Mouse (Mus musculus) B cell, adult (primary cell): ENCODE results near the gene Ifnl3. TPM values are rescaled to one million over a fixed set of nuclear protein-coding genes. Genes with fewer than 3 reads are reported as not detected.

Source experiments
- total RNA-seq: library from RNA; stranded (reverse); gene quantifications from 4 replicates; pipeline ENCODE4 v1.2.4, GENCODE M21; 2023; ENCODE audit not compliant: inconsistent age

The Ifnl3 gene
- not detected in 4 replicates for total RNA-seq

DNA sequence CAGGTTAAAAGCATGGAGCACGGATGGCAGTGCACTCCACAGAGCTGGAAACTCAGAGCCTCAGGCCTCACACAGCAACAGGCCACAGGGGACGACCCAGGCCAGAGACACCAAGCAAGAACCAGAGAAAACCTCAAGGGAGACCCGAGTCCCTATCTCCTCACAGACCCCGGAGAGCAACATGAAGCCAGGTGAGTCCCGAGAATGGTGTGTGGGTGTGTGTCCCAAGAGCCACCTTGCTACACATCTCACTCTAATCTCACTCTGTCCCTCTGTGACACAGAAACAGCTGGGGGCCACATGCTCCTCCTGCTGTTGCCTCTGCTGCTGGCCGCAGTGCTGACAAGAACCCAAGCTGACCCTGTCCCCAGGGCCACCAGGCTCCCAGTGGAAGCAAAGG, at the start of gene Ifnl3:
Gene Ifnl3, plus strand, starts transcription at position 301 of the 400 bp plus-strand sequence.

DNA sequence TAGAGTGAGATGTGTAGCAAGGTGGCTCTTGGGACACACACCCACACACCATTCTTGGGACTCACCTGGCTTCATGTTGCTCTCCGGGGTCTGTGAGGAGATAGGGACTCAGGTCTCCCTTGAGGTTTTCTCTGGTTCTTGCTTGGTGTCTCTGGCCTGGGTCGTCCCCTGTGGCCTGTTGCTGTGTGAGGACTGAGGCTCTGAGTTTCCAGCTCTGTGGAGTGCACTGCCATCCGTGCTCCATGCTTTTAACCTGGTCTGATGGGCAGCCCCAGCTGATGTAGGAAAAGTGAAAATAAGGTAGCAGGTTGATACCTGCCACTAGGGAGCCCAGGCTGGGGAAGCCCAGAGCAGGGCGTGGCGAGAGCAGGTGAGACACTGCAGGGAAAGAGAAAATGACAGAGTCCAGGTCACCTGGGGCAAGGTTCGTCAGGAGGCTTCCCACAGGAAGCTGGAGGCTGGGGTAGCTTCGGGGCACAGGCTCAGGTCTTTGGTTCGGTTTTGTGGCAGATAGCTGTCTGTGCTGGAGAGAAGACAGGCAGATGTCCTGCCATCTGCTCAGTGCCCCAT, 12.1 kb upstream of the Ifnl3 start, which contains the start of gene Ifnl2:
Gene Ifnl2, minus strand, starts transcription at position 51 of the 570 bp plus-strand sequence.

DNA sequence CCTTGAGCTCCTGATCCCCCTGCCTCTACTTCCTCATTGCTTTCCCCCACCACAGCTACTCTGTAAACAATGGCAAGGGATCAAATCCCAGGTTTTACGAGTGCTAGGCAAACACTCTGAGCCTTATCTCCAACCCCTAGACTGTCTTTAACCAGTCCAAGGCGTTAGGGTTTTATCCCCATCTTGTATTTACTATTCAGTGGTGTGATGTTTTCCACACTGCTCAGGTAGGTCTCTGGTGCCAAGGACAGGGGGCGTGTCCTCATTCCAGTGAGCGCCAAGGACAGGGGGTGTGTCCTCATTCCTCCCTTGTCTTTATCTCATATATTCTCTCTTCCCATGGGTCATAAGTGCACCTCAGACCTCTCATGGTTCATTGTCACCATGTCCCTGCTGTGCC, 17.9 kb downstream of the Ifnl3 start, which contains the start of gene Sycn:
Gene Sycn, plus strand, starts transcription at position 360 of the 400 bp plus-strand sequence.

DNA sequence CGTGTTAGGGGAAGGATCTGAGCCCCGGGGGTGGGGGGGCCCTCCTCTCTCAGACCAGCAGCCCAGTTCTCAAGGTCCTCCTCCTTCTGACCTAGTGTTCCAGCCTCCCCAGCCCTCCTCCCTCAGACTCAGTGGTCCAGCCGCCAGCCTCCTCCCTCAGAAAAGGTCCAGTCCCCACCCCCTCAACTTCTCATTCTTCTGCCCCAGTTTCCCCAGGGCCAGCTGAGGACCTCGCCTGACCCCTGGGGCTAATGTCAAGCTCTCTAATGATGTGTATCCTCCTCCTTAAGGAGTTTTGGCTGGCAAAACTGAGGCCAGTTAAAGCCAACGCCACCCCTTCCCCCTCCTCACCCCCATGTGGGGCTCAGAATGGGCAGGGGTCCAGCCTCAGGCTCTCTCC, 24.5 kb downstream of the Ifnl3 start, which contains the start of gene Nccrp1:
Gene Nccrp1, minus strand, starts transcription at position 101 of the 400 bp plus-strand sequence.

Other genes with a start within 250 kb of the Ifnl3 start
- 2.6 to 4.1 TPM (median 3.5 TPM) in 4 replicates for gene Eid2b, start 245.1 kb upstream of the Ifnl3 start, total RNA-seq
- gene Selenov, start 231.7 kb upstream of the Ifnl3 start, total RNA-seq, result not detected in 4 replicates
- not detected in 4 replicates for gene Dll3, start 220.6 kb upstream of the Ifnl3 start, total RNA-seq
- 38.7 to 46.9 TPM (median 40.5 TPM) in 4 replicates for gene Timm50, start 210.8 kb upstream of the Ifnl3 start, total RNA-seq
- 158 to 171 TPM (median 163 TPM) in 4 replicates for gene Supt5, start 184.1 kb upstream of the Ifnl3 start, total RNA-seq
- gene Rps16, start 172.2 kb upstream of the Ifnl3 start, total RNA-seq, result 3,144 to 3,281 TPM (median 3,251 TPM) in 4 replicates
- gene Plekhg2, start 150.2 kb upstream of the Ifnl3 start, total RNA-seq, result 130 to 140 TPM (median 135 TPM) in 4 replicates
- gene Zfp36, start 142.6 kb upstream of the Ifnl3 start, total RNA-seq, result 825 to 993 TPM (median 925 TPM) in 4 replicates
- 14.1 to 19.0 TPM (median 15.8 TPM) in 4 replicates for gene Med29, start 130.1 kb upstream of the Ifnl3 start, total RNA-seq
- 151 to 162 TPM (median 156 TPM) in 4 replicates for gene Paf1, start 129.9 kb upstream of the Ifnl3 start, total RNA-seq
- gene Gmfg, start 85.4 kb upstream of the Ifnl3 start, total RNA-seq, result 241 to 264 TPM (median 247 TPM) in 4 replicates
- 0.93 to 1.6 TPM (median 1.2 TPM) in 4 replicates for gene Lrfn1, start 70.9 kb upstream of the Ifnl3 start, total RNA-seq
- gene Ifnl2, start 12.4 kb upstream of the Ifnl3 start, total RNA-seq, result not detected in 4 replicates
- not detected in 4 replicates for gene Sycn, start 18.0 kb downstream of the Ifnl3 start, total RNA-seq
- not detected in 4 replicates for gene Nccrp1, start 24.4 kb downstream of the Ifnl3 start, total RNA-seq
- gene Samd4b, start 75.3 kb downstream of the Ifnl3 start, total RNA-seq, result 49.3 to 52.1 TPM (median 50.5 TPM) in 4 replicates
- gene Pak4, start 75.3 kb downstream of the Ifnl3 start, total RNA-seq, result 12.8 to 15.7 TPM (median 13.9 TPM) in 4 replicates
- not detected in 4 replicates for gene Acp7, start 108.5 kb downstream of the Ifnl3 start, total RNA-seq
- 0.35 to 0.84 TPM in 2 of 4 replicates, not detected in the others for gene Fbxo27, start 170.0 kb downstream of the Ifnl3 start, total RNA-seq
- 0.67 to 2.4 TPM (median 1.3 TPM) in 4 replicates for gene Fbxo17, start 194.0 kb downstream of the Ifnl3 start, total RNA-seq
- 21.2 to 31.8 TPM (median 24.8 TPM) in 4 replicates for gene Mrps12, start 219.0 kb downstream of the Ifnl3 start, total RNA-seq
- gene Sars2, start 219.2 kb downstream of the Ifnl3 start, total RNA-seq, result 15.6 to 20.5 TPM (median 18.9 TPM) in 4 replicates
- gene Ccer2, start 233.3 kb downstream of the Ifnl3 start, total RNA-seq, result not detected in 4 replicates
- 82.0 to 92.0 TPM (median 86.4 TPM) in 4 replicates for gene Sirt2, start 243.9 kb downstream of the Ifnl3 start, total RNA-seq
- 75.7 to 91.7 TPM (median 83.5 TPM) in 4 replicates for gene Nfkbib, start 244.7 kb downstream of the Ifnl3 start, total RNA-seq